Mouse (Mus musculus) thymus, postnatal 4 days (tissue): ENCODE measurements around the gene Acadvl.

Experiments used
- DNase-seq: peaks from one replicate; pipeline ENCODE4 v3.0.0; 2021

Acadvl gene

GRCm38 (mm10) chr11:69976271-69976670 lies 38.9 kb downstream of the Acadvl start:
- no peak for DNase-seq

- no peak for DNase-seq
These were observed 40.3 kb downstream of the Acadvl start for GRCm38 (mm10) chr11:69974907-69975306.

GRCm38 (mm10) chr11:69970775-69971174 lies 44.4 kb downstream of the Acadvl start:
- no peak for DNase-seq

- no peak for DNase-seq
These were observed 45.0 kb downstream of the Acadvl start for GRCm38 (mm10) chr11:69970222-69970621.

- no peak for DNase-seq
These were observed 46.4 kb downstream of the Acadvl start for GRCm38 (mm10) chr11:69968793-69969192.

- DNase-seq = no peak
These were observed 48.2 kb downstream of the Acadvl start for GRCm38 (mm10) chr11:69966860-69967517.

GRCm38 (mm10) chr11:69966006-69966859 lies 49.0 kb downstream of the Acadvl start:
- peak; percentile 43 for DNase-seq

GRCm38 (mm10) chr11:69965271-69966005 lies 49.8 kb downstream of the Acadvl start:
- peak; percentile 29 for DNase-seq

- no peak for DNase-seq
These were observed 50.5 kb downstream of the Acadvl start, which contains the start of gene Cldn7 for GRCm38 (mm10) chr11:69964650-69965270. Gene Cldn7 (plus strand): TSS chr11:69964779.

- no peak for DNase-seq
These were observed 53.4 kb downstream of the Acadvl start for GRCm38 (mm10) chr11:69961841-69962240.

- peak; percentile 57 for DNase-seq
These were observed 54.6 kb downstream of the Acadvl start for GRCm38 (mm10) chr11:69960616-69961015.
